Mouse (Mus musculus) layer of hippocampus, adult 11-12 months (tissue): ENCODE data around the gene Mucl1.
A peak's percentile ranks its signal among the peaks of the same experiment; 100 is the strongest.
"Not testable (repeated sequence)": the region's sequence is repeated elsewhere in the genome, so short reads cannot be mapped to it uniquely, and the experiment has no call there.

ENCODE experiments used
- DNase-seq: peaks from one replicate; pipeline ENCODE4 v3.0.0; 2022; ENCODE audit warnings: low spot score

Mucl1 gene

GRCm38 (mm10) chr15:103755369-103755768 is at the start of gene Mucl1:
Gene Mucl1, minus strand, starts transcription at chr15:103755469.
- no peak for DNase-seq

GRCm38 (mm10) chr15:103766836-103767235 is 11.6 kb upstream of the Mucl1 start:
- DNase-seq, result peak; percentile 46

- DNase-seq, result not testable (repeated sequence)
These were observed 38.4 kb downstream of the Mucl1 start for GRCm38 (mm10) chr15:103716861-103717260.
